Mouse (Mus musculus) megakaryocyte, adult 5-6 weeks (primary cell): ENCODE data around the gene Rnpepl1. TPM values are rescaled to one million over a fixed set of nuclear protein-coding genes. Genes with fewer than 3 reads are reported as not detected.

Source experiments
- ATAC-seq: 2 replicates; pipeline ENCODE4 v1.8.0; 2016; ENCODE audit warnings: mild to moderate bottlenecking, inconsistent platforms; ENCODE audit not compliant: poor library complexity, severe bottlenecking
- total RNA-seq, 2 experiments: library from RNA; stranded (forward) in 1 of 2; stranded (reverse) in 1 of 2; fragments of 153-499, 151-499 nt in 1 of 2; fragments of 221-1000, 200-1000 nt in 1 of 2; gene quantifications; 2 replicates each; pipeline versions ENCODE4 v1.2.3 to v1.2.4; 2015 to 2017

The Rnpepl1 gene
- total RNA-seq (2015) (29.3 and 30.1 TPM in 2 replicates), total RNA-seq (2017) (20.4 and 23.6 TPM in 2 replicates)

DNA sequence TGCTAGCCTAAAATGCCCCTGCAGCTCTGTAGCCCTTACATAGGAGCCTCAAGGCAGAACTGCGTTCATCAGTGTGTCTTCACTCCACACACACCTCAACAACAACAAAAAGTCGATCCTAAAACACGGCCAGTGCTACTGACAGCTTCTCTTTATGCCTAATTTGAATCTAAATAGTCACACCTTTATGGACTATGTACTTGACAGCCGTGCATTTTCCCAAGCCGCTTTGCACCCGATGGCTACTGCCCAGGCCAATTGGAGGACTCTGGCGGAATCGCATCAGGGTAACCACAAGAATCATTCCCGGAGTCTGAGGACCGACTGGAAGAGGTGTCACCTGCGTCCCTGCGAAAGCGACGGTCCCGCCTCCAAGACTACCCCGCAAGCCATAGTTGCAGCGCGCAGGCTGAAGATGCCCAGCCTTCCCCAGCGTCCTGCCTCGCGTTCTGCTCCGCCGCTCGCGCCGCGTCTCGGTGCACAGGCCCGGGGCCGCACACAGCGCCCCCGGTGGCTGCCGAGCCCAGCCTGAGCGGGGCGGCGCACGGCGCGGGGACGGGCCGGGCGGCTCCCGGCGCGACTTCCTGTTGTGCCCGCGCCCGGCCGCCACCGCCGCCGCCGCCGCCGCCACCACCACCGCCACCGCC is at the start of gene Rnpepl1:
Gene Rnpepl1 (plus strand): TSS at position 545 of the 647 bp plus-strand sequence.
- ATAC-seq = peak; percentile 65

GRCm38 (mm10) chr1:92861503-92861902 is 49.1 kb upstream of the Rnpepl1 start:
- no peak for ATAC-seq

GRCm38 (mm10) chr1:92863268-92863667 is 47.3 kb upstream of the Rnpepl1 start:
- no peak for ATAC-seq

DNA sequence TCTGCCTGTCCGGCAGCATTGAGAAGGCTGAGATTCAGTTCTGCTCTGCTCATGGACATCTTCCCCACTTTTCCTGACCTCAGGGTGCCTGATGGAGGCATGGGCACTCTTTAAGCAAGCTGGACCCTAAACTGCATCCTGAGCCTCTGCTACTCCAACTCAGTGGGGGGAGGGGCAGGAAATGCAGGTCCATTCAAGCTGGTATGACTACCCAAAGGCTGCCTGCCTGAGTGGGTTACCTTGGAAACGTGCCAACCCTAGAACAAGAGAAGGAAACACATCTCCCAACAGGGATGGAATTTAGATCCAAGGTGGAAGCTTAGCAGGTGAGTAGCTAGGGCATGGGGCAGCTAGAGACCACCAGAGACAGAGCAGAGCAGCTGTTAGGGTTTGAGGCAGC is 44.4 kb upstream of the Rnpepl1 start:
- no peak for ATAC-seq

- ATAC-seq = no peak
Observed at GRCm38 (mm10) chr1:92869985-92870384, 40.6 kb upstream of the Rnpepl1 start.

- no peak for ATAC-seq
Observed at GRCm38 (mm10) chr1:92872666-92873065, 37.9 kb upstream of the Rnpepl1 start.

- no peak for ATAC-seq
Observed at GRCm38 (mm10) chr1:92874011-92874410, 36.6 kb upstream of the Rnpepl1 start.

DNA sequence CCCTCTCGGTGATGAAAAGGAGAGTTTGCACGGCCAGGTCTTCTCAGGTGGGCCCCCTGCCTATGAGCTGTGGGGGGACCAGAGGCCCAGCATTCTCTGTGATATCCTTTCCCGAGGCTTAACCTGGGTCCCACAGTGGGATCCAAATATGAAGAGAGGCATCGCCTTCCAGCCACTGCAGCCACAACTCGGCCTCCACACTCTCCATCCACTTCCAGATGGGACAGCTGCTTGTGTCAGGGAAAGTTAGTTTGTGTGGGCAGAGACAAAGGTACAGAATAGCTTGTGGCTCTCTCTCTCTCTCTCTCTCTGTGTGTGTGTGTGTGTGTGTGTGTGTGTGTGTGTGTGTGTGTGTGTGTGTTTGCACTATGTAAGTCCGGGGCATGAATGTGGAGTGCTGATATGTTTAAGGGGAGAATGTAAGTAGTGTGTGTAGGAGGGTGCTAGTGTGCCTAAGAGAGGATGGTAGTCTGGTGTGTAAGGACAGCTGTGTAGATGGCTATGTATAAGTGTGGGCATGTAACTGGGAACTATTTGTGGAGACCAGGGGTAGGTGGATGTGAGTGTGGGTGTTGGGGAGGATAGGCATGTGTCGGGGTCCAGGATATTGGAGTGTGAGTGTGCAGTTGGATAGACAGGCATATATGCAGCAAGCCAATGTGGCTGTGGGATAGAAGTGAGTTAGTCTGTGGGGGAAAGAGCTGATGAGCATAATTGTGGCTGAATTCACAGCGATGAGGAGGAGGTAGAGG is 35.0 kb upstream of the Rnpepl1 start:
- no peak for ATAC-seq

GRCm38 (mm10) chr1:92877431-92877978 is 33.1 kb upstream of the Rnpepl1 start:
- no peak for ATAC-seq

DNA sequence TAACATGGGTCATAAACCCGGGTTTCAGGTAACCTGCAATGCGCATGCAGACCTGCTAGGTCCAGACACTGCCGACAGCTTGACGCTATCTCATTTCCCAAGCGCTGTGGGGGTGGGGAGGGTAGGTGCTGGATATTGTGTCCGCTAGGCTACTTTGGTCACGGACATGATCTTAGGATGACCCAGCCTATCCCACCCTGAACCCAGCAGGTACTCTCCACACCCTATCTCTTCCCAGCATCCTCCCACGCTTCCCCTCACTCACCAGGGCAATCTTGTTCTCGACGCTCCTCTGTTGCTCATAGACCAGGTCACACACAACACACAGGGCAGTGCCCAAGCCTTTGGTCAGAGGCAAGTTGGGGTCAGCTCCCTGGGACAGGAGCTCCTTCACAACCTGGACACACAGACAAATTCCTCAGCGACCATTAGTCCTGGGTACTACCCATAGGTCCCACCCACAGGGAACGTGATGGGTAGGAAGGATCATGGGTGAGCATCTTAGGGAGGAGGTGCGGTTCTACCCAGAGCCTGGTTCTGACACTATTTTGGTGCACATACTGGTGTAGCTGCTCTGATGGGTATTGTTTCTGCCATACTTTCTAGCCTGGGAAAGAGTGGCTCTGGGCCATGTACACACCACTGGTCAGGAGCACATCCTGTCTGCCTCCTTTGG is 32.4 kb upstream of the Rnpepl1 start:
- no peak for ATAC-seq

DNA sequence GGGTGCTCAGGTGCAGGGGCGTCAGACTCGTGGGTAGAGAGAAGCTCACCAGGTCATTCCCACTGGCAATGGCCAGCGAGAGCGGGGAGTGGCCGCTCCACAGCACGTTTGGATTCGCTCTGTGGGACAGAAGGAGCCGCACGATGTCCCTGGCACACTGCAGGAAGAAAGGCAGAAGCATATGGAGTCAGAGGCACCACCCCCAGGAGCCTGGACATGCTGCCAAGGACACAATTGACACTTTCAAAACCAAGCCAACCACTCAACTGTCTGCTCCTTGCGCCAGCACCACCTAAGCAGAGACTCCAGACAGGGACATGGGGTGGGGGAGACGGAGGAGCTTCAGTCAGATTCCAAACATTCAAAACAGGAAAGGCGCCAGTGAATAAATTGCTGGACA is 31.3 kb upstream of the Rnpepl1 start:
- ATAC-seq = no peak

GRCm38 (mm10) chr1:92880101-92880500 is 30.5 kb upstream of the Rnpepl1 start:
- no peak for ATAC-seq

DNA sequence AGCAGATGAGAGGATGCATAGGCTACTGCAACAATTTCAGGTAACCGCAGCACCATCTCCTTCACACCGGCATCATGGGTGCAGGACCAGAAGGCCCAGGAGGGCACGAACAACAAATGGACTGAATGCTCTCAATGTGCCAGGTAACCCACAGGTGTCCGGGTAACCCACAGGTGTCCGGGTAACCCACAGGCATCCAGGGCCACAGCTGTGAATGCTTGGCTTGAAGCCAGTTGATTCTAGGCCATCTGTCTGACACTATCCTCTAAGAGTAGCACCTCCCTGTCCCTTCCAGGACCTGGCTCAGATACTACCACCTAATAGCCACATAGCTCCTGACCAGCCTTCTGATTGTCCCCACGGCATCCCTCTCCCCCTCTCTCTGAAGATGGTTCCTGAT is 28.6 kb upstream of the Rnpepl1 start:
- ATAC-seq = no peak

GRCm38 (mm10) chr1:92888901-92889655 is 21.5 kb upstream of the Rnpepl1 start:
- no peak for ATAC-seq

- ATAC-seq = no peak
Observed at GRCm38 (mm10) chr1:92892791-92893190, 17.8 kb upstream of the Rnpepl1 start.

DNA sequence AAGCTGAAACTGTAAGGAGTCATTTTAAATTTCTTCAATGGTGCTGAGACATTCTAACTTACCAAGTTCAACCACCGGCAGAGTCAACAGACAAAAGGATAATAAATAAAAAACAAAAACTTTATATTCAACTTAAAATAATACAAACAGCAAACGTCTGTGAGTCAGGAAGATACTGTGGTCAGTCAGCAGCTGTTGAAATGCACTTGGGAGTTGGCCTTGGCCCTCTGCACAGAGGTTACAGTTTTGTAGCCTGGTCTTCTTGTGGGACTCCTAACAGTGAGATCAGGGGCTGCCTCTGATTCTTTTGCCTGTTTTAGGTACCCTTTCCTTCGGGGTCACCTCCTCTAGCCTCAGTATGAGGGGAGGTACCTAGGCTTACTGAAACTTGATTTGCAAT is 16.7 kb upstream of the Rnpepl1 start:
- no peak for ATAC-seq

GRCm38 (mm10) chr1:92895089-92895488 is 15.5 kb upstream of the Rnpepl1 start:
- ATAC-seq = peak; percentile 97

DNA sequence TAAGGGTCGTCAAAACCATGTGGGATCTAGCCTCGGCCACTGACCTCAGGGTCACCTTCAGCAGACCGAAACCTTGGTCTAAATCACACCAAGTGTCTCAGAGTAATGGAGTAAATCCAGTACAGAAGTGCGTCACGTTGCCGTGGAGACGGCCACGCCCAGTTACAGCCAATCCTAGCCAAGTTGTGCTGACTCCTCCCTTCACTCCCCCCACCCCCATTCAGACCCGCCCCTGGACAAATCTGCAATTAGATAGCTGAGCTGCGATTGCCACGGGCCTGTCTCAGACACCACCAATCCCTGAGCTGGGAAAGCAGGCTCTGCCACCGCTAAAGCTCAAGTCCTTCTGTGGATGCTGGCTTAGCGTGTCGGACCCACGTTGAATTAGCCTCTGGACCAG is 7.8 kb upstream of the Rnpepl1 start, which contains the start of gene Ankmy1:
Gene Ankmy1 (minus strand): TSS at position 121 of the 400 bp plus-strand sequence.
- ATAC-seq = no peak

GRCm38 (mm10) chr1:92903627-92904026 is 7.0 kb upstream of the Rnpepl1 start:
- no peak for ATAC-seq

GRCm38 (mm10) chr1:92905703-92906310 is 4.8 kb upstream of the Rnpepl1 start:
- ATAC-seq = no peak
